Mouse (Mus musculus): ENCODE results near the gene Hectd3.

GRCm38 (mm10) chr4:117052626-117053025, 57.5 kb downstream of the Hectd3 start:
- TF ChIP-seq CTCF (IDR thresholded peaks at IDR 0.05; ENCODE audit: low read depth) (no peak), EP300 (IDR thresholded peaks at IDR 0.05; ENCODE audit: low read depth) (no peak)
